Mouse (Mus musculus) kidney, postnatal 0 days (tissue): ENCODE results near the gene Tbce. TPM values are rescaled to one million over a fixed set of nuclear protein-coding genes. Genes with fewer than 3 reads are reported as not detected.
A peak's percentile ranks its signal among the peaks of the same experiment; 100 is the strongest.

ENCODE experiments used
- ATAC-seq: fragments of 200-750 bp; cut with Nextera tagmentation; replicated peaks from 2 replicates; pipeline ENCODE4 v1.8.0; 2017; ENCODE audit warnings: low read depth, moderate number of reproducible peaks, moderate TSS enrichment, moderate library complexity; ENCODE audit not compliant: low FRiP score
- DNase-seq: peaks from one replicate; pipeline ENCODE4 v3.0.0-alpha.2; 2016; ENCODE audit warnings: low spot score
- H3K27ac ChIP-seq: fragments of 300-500 bp; sonication (generic); 2 replicates; pipeline ENCODE4 v1.5.1; 2014; ENCODE audit warnings: mild to moderate bottlenecking
- H3K27me3 ChIP-seq: fragments of 300-500 bp; sonication (generic); 2 replicates; pipeline ENCODE4 v1.6.1; 2014; ENCODE audit warnings: low read length, mixed read lengths; ENCODE audit not compliant: insufficient read depth
- H3K36me3 ChIP-seq: fragments of 300-500 bp; sonication (generic); 2 replicates; pipeline ENCODE4 v1.6.1; 2014; ENCODE audit warnings: low read length, mixed read lengths; ENCODE audit not compliant: insufficient read depth
- H3K4me1 ChIP-seq: fragments of 300-500 bp; sonication (generic); replicated peaks from 2 replicates; pipeline ENCODE4 v1.6.1; 2014; ENCODE audit warnings: antibody characterized with exemption, low read length, mixed read lengths; ENCODE audit not compliant: insufficient read depth
- H3K4me2 ChIP-seq: fragments of 300-500 bp; sonication (generic); 2 replicates; pipeline ENCODE4 v1.6.1; 2014; ENCODE audit warnings: mild to moderate bottlenecking, low read length, moderate library complexity, mixed read lengths
- H3K4me3 ChIP-seq: fragments of 300-500 bp; sonication (generic); replicated peaks from 2 replicates; pipeline ENCODE4 v1.5.1; 2014; ENCODE audit warnings: low read depth, low read length
- H3K9ac ChIP-seq: fragments of 300-500 bp; sonication (generic); 2 replicates; pipeline ENCODE4 v1.6.1; 2014; ENCODE audit warnings: low read depth, low read length
- H3K9me3 ChIP-seq: fragments of 300-500 bp; sonication (generic); replicated peaks from 2 replicates; pipeline ENCODE4 v1.6.1; 2016; ENCODE audit warnings: low read length, inconsistent platforms, mixed read lengths
- CTCF ChIP-seq: IDR thresholded peaks from 2 replicates; pipeline ENCODE4 v1.5.1; 2016; ENCODE audit warnings: antibody characterized with exemption, low read depth, mild to moderate bottlenecking, moderate library complexity
- WGBS: fragments of 180-500 bp; shearing (Covaris S2); extraction: QIAGEN DNeasy Blood & Tissue Kit; methylation state at CpG from one replicate; pipeline ENCODE4 v1.1.7; 2014; 5-methylcytosine and 5-hydroxymethylcytosine counted together
- polyA plus RNA-seq: library from polyadenylated mRNA; unstranded; fragments of >200 nt; fragmentation: Nextera tagmentation; extraction: Ambion mirVana; gene quantifications from 2 replicates; pipeline ENCODE4 v1.2.1, GENCODE M21; 2015

Gene Tbce
- polyA plus RNA-seq, 1 experiment from 2014 or later = 48.0 TPM

DNA sequence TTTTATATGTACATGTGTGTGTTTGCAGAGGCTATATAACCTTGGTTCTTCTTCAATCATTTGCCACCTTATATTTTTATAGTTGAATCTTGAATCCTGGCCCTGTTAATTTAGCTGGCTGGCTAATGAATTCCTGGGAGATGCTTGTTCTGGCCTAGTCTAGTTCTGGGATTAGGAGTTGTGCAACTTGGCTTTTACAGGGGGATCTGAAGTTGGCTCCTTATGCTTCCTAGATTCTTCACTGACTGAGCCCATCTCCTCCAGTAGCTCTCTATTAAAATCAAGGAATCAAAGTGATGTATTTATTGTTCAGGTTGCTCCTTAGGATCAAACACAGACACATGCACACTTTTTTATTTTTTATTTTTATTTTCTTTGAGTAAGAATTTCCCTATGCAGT, 20.1 kb upstream of the Tbce start:
- Histone ChIP-seq H3K27me3 (no peaks in the 10 kb centered on the region), H3K4me1 (peaks cover 5% of the 10 kb centered on the region; the same call in 1 of the 2 replicates), H3K4me3 (no peak overlapping the region), H3K27ac (no peak overlapping the region), H3K4me2 (no peak overlapping the region), H3K9me3 (no peaks in the 10 kb centered on the region), H3K9ac (no peak overlapping the region), H3K36me3 (peaks cover 7% of the 10 kb centered on the region; the same call in 1 of the 2 replicates)
- TF ChIP-seq CTCF = no peak
- no peak for DNase-seq
- no peak for ATAC-seq

GRCm38 (mm10) chr13:14056801-14057200, 17.4 kb upstream of the Tbce start:
- peaks cover 25% of the 10 kb centered on the region for H3K36me3 ChIP-seq
- no peak overlapping the region for H3K4me2 ChIP-seq
- TF ChIP-seq CTCF = no peak
- 90% methylated on average over 3 of the region's 3 CpGs for whole genome bisulfite sequencing
- H3K9me3 ChIP-seq = no peaks in the 10 kb centered on the region
- H3K27ac ChIP-seq = no peak overlapping the region
- H3K4me1 ChIP-seq = no peaks in the 10 kb centered on the region
- H3K9ac ChIP-seq = no peak overlapping the region
- no peak overlapping the region for H3K4me3 ChIP-seq
- ATAC-seq = no peak
- no peaks in the 10 kb centered on the region for H3K27me3 ChIP-seq
- no peak for DNase-seq

DNA sequence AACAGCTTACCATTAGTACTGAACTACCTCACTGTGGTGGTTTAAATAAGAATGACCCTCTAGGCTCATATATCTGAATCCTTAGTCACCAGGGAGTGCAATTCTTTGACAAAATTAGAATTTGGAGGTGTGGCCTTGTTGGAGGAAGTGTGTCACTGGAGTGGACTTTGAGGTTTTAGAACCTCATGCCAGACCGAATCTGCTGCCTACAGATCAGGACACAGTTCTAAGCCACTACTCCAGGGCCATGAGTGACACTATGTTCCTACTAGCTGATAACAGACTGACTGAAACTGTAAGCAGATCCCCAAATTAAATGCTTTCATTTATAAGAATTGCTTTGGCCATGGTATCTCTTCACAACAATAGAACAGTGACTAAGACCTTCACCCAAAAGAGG, 10.4 kb upstream of the Tbce start:
- no peak for TF ChIP-seq CTCF
- 91% methylated on average over 1 of the region's 1 CpGs for WGBS
- H3K36me3 ChIP-seq = peaks cover 34% of the 10 kb centered on the region
- ATAC-seq (no peak), DNase-seq (no peak)
- no peak overlapping the region for H3K27ac ChIP-seq
- no peaks in the 10 kb centered on the region for H3K9me3 ChIP-seq
- H3K4me3 ChIP-seq = no peak overlapping the region
- no peaks in the 10 kb centered on the region for H3K27me3 ChIP-seq
- no peak overlapping the region for H3K4me2 ChIP-seq
- H3K9ac ChIP-seq = no peak overlapping the region
- H3K4me1 ChIP-seq = no peaks in the 10 kb centered on the region

GRCm38 (mm10) chr13:14044521-14044920, 5.1 kb upstream of the Tbce start:
- WGBS = 83% methylated on average over 2 of the region's 2 CpGs
- TF ChIP-seq CTCF = no peak
- Histone ChIP-seq H3K27ac (no peak overlapping the region), H3K9ac (no peak overlapping the region), H3K4me3 (no peak overlapping the region), H3K9me3 (no peaks in the 10 kb centered on the region), H3K27me3 (no peaks in the 10 kb centered on the region), H3K36me3 (no peaks in the 10 kb centered on the region), H3K4me1 (0 out of 2 replicates have a peak, but pooled peaks cover 4% of the 10 kb centered on the region), H3K4me2 (no peak overlapping the region)
- DNase-seq (no peak), ATAC-seq (no peak)

DNA sequence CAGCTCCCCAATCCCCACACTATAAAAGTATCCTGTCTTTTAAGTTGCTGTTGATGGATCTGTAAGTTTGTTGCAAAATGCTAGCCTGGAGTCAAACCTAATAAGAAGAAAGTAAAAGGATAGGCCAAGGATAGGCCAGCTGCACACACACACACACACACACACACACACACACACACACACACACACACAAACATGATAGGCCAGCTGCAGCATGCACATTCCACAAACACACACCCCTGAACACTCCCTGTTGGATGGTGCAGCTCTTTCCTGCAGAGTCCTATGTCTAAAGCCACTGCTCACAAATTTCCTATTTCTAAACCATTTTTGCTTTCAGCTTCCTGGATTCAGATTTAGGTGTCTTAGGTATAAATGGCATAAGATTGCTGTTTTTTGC, 4.4 kb upstream of the Tbce start:
- Histone ChIP-seq H3K27me3 (no peaks in the 10 kb centered on the region), H3K27ac (no peak overlapping the region), H3K4me1 (0 out of 2 replicates have a peak, but pooled peaks cover 4% of the 10 kb centered on the region), H3K9me3 (no peaks in the 10 kb centered on the region), H3K36me3 (no peaks in the 10 kb centered on the region), H3K9ac (no peak overlapping the region), H3K4me3 (no peak overlapping the region), H3K4me2 (no peak overlapping the region)
- ATAC-seq = no peak
- TF ChIP-seq CTCF = no peak
- DNase-seq = no peak

DNA sequence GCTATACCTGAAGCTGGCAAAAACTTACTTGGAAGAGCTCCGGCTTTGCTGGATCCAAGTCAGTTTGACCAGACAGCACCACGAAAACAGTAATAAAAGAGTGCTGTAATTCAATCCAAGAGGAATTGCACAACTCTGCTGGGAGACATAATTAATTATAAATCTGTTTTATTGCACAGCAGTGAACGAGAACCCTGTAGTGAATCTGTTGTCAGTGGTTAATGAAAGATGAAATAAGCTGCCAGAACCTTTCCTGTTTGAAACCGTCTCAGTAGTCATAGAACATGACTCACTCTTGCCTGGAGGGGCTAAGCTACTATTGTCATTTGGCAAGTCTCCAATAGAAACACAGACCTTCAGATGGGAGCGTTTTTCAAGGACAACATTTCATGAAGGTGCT, 748 bp upstream of the Tbce start:
- peak; percentile 85 for DNase-seq
- Histone ChIP-seq H3K4me2 (peak overlapping the region; percentile 83), H3K9ac (peak overlapping the region; percentile 73), H3K27me3 (no peaks in the 10 kb centered on the region), H3K4me3 (peak overlapping the region; percentile 64), H3K36me3 (no peaks in the 10 kb centered on the region), H3K4me1 (0 out of 2 replicates have a peak, but pooled peaks cover 4% of the 10 kb centered on the region), H3K27ac (peak overlapping the region; percentile 95), H3K9me3 (no peaks in the 10 kb centered on the region)
- ATAC-seq = peak; percentile 68
- TF ChIP-seq CTCF = no peak
- WGBS = 5% methylated on average over 5 of the region's 5 CpGs

- ATAC-seq = peak; percentile 18; the same call in 1 of the 2 replicates
Measured at GRCm38 (mm10) chr13:14038911-14039291, 537 bp downstream of the Tbce start.

More at GRCm38 (mm10) chr13:14038911-14039291, 537 bp downstream of the Tbce start:
- Histone ChIP-seq H3K4me2 (peak overlapping the region; percentile 83), H3K9me3 (no peaks in the 10 kb centered on the region), H3K36me3 (no peaks in the 10 kb centered on the region), H3K4me1 (0 out of 2 replicates have a peak, but pooled peaks cover 4% of the 10 kb centered on the region), H3K9ac (peak overlapping the region; percentile 73), H3K4me3 (peak overlapping the region; percentile 64), H3K27me3 (no peaks in the 10 kb centered on the region), H3K27ac (peak overlapping the region; percentile 95)
- DNase-seq = no peak
- WGBS = 4% methylated on average over 8 of the region's 8 CpGs
- TF ChIP-seq CTCF = no peak
